Mouse (Mus musculus) heart, embryonic 10.5 days (tissue): ENCODE measurements around the gene Clnk. TPM values are rescaled to one million over a fixed set of nuclear protein-coding genes. Genes with fewer than 3 reads are reported as not detected.
"Not testable (repeated sequence)": the region's sequence is repeated elsewhere in the genome, so short reads cannot be mapped to it uniquely, and the experiment has no call there.

Experiments used
- DNase-seq: peaks from one replicate; pipeline ENCODE4 v3.0.0-alpha.2; 2017; ENCODE audit warnings: low spot score
- H3K27ac ChIP-seq: fragments of 300-500 bp; sonication (generic); 2 replicates; pipeline ENCODE4 v1.5.1; 2016; ENCODE audit warnings: mild to moderate bottlenecking
- H3K27me3 ChIP-seq: fragments of 300-500 bp; sonication (generic); 2 replicates; pipeline ENCODE4 v1.6.1; 2016; ENCODE audit warnings: mild to moderate bottlenecking; ENCODE audit not compliant: poor library complexity, insufficient read depth, severe bottlenecking
- H3K36me3 ChIP-seq: fragments of 300-500 bp; sonication (generic); 2 replicates; pipeline ENCODE4 v1.6.1; 2016; ENCODE audit warnings: mild to moderate bottlenecking, moderate library complexity
- H3K4me1 ChIP-seq: fragments of 300-500 bp; sonication (generic); 2 replicates; pipeline ENCODE4 v1.6.1; 2016; ENCODE audit warnings: mild to moderate bottlenecking
- H3K4me3 ChIP-seq: fragments of 300-500 bp; sonication (generic); 2 replicates; pipeline ENCODE4 v1.5.1; 2016; ENCODE audit warnings: mild to moderate bottlenecking, moderate library complexity
- H3K9me3 ChIP-seq: fragments of 300-500 bp; sonication (generic); 2 replicates; pipeline ENCODE4 v1.6.1; 2016; ENCODE audit warnings: mild to moderate bottlenecking, moderate library complexity
- WGBS: fragments of 180-500 bp; shearing (Covaris S2); methylation state at CpG from one replicate; pipeline ENCODE4 v1.1.7; 2016; 5-methylcytosine and 5-hydroxymethylcytosine counted together
- polyA plus RNA-seq: library from polyadenylated mRNA; unstranded; fragments of >200 nt; fragmentation: Nextera tagmentation; extraction: Ambion mirVana; gene quantifications from 2 replicates; pipeline ENCODE4 v1.2.1, GENCODE M21; 2016

Clnk gene
- polyA plus RNA-seq: not detected in 2 replicates

GRCm38 (mm10) chr5:38876622-38877021 is at the start of gene Clnk:
Clnk (minus strand) TSS chr5:38876812.
- 81% methylated on average over 11 of the region's 11 CpGs for WGBS

GRCm38 (mm10) chr5:38905271-38905670 is 28.7 kb upstream of the Clnk start:
- Histone ChIP-seq H3K36me3 (no peaks in the 10 kb centered on the region), H3K27ac (no peak overlapping the region), H3K27me3 (no peaks in the 10 kb centered on the region), H3K4me3 (no peak overlapping the region), H3K4me1 (no peaks in the 10 kb centered on the region), H3K9me3 (no peaks in the 10 kb centered on the region)
- DNase-seq: no peak
- 55% methylated on average over 3 of the region's 3 CpGs for WGBS

More at GRCm38 (mm10) chr5:38876622-38877021, at the start of gene Clnk:
- peak; percentile 56 for DNase-seq
- no peaks in the 10 kb centered on the region for H3K36me3 ChIP-seq
- no peaks in the 10 kb centered on the region for H3K27me3 ChIP-seq
- no peaks in the 10 kb centered on the region for H3K9me3 ChIP-seq
- no peaks in the 10 kb centered on the region for H3K4me1 ChIP-seq
- no peak within 1 kb of the TSS for H3K27ac ChIP-seq
- no peak within 1 kb of the TSS for H3K4me3 ChIP-seq

- Histone ChIP-seq H3K27ac (no peak overlapping the region), H3K9me3 (no peaks in the 10 kb centered on the region), H3K4me1 (no peaks in the 10 kb centered on the region), H3K36me3 (no peaks in the 10 kb centered on the region), H3K4me3 (no peak overlapping the region), H3K27me3 (no peaks in the 10 kb centered on the region)
- no peak for DNase-seq
- WGBS: 80% methylated on average over 3 of the region's 3 CpGs
Measured at GRCm38 (mm10) chr5:38904528-38905044, 28.0 kb upstream of the Clnk start.

- H3K4me3 ChIP-seq: no peak overlapping the region
- no peak overlapping the region for H3K27ac ChIP-seq
- no peaks in the 10 kb centered on the region for H3K4me1 ChIP-seq
- WGBS: 65% methylated on average over 3 of the region's 3 CpGs
- H3K36me3 ChIP-seq: no peaks in the 10 kb centered on the region
- no peaks in the 10 kb centered on the region for H3K9me3 ChIP-seq
- H3K27me3 ChIP-seq: no peaks in the 10 kb centered on the region
- DNase-seq: no peak
Measured at GRCm38 (mm10) chr5:38902889-38903288, 26.3 kb upstream of the Clnk start.

GRCm38 (mm10) chr5:38899051-38899450 is 22.4 kb upstream of the Clnk start:
- no peaks in the 10 kb centered on the region for H3K4me1 ChIP-seq
- DNase-seq: no peak
- H3K27me3 ChIP-seq: no peaks in the 10 kb centered on the region
- no peaks in the 10 kb centered on the region for H3K36me3 ChIP-seq
- H3K27ac ChIP-seq: no peak overlapping the region
- H3K4me3 ChIP-seq: no peak overlapping the region
- H3K9me3 ChIP-seq: no peaks in the 10 kb centered on the region
- 75% methylated on average over 2 of the region's 2 CpGs for WGBS

GRCm38 (mm10) chr5:38888646-38889045 is 12.0 kb upstream of the Clnk start:
- H3K9me3 ChIP-seq: no peaks in the 10 kb centered on the region
- 86% methylated on average over 1 of the region's 1 CpGs for WGBS
- no peaks in the 10 kb centered on the region for H3K27me3 ChIP-seq

GRCm38 (mm10) chr5:38886623-38887275 is 10.1 kb upstream of the Clnk start:
- Histone ChIP-seq H3K27ac (no peak overlapping the region), H3K36me3 (no peaks in the 10 kb centered on the region), H3K4me3 (no peak overlapping the region), H3K4me1 (no peaks in the 10 kb centered on the region), H3K9me3 (no peaks in the 10 kb centered on the region), H3K27me3 (no peaks in the 10 kb centered on the region)
- no peak for DNase-seq
- WGBS: 82% methylated on average over 2 of the region's 2 CpGs

More at GRCm38 (mm10) chr5:38888646-38889045, 12.0 kb upstream of the Clnk start:
- no peak for DNase-seq
- no peaks in the 10 kb centered on the region for H3K36me3 ChIP-seq
- no peak overlapping the region for H3K4me3 ChIP-seq
- no peak overlapping the region for H3K27ac ChIP-seq
- H3K4me1 ChIP-seq: no peaks in the 10 kb centered on the region

- H3K27me3 ChIP-seq, H3K36me3 ChIP-seq, DNase-seq, H3K9me3 ChIP-seq, H3K4me3 ChIP-seq, H3K27ac ChIP-seq, H3K4me1 ChIP-seq: not testable (repeated sequence)
- 71% methylated on average over 1 of the region's 1 CpGs for WGBS
Measured at GRCm38 (mm10) chr5:38882635-38883034, 6.0 kb upstream of the Clnk start.

GRCm38 (mm10) chr5:38881728-38882620 is 5.4 kb upstream of the Clnk start:
- DNase-seq: no peak
- H3K4me1 ChIP-seq: no peaks in the 10 kb centered on the region
- no peak overlapping the region for H3K4me3 ChIP-seq
- 73% methylated on average over 4 of the region's 4 CpGs for WGBS
- no peak overlapping the region for H3K27ac ChIP-seq
- no peaks in the 10 kb centered on the region for H3K36me3 ChIP-seq
- H3K9me3 ChIP-seq: no peaks in the 10 kb centered on the region
- H3K27me3 ChIP-seq: no peaks in the 10 kb centered on the region

GRCm38 (mm10) chr5:38881416-38881727 is 4.8 kb upstream of the Clnk start:
- Histone ChIP-seq H3K4me1 (no peaks in the 10 kb centered on the region), H3K4me3 (no peak overlapping the region), H3K36me3 (no peaks in the 10 kb centered on the region), H3K27me3 (no peaks in the 10 kb centered on the region), H3K27ac (no peak overlapping the region), H3K9me3 (no peaks in the 10 kb centered on the region)
- no peak for DNase-seq
- 67% methylated on average over 1 of the region's 1 CpGs for WGBS

GRCm38 (mm10) chr5:38879989-38880706 is 3.5 kb upstream of the Clnk start:
- no peaks in the 10 kb centered on the region for H3K27me3 ChIP-seq
- H3K36me3 ChIP-seq: no peaks in the 10 kb centered on the region
- no peak for DNase-seq
- no peak overlapping the region for H3K4me3 ChIP-seq
- H3K9me3 ChIP-seq: no peaks in the 10 kb centered on the region
- 66% methylated on average over 11 of the region's 11 CpGs for WGBS
- no peak overlapping the region for H3K27ac ChIP-seq
- H3K4me1 ChIP-seq: no peaks in the 10 kb centered on the region

GRCm38 (mm10) chr5:38875403-38875802 is 1.2 kb downstream of the Clnk start:
- 71% methylated on average over 3 of the region's 3 CpGs for WGBS
- DNase-seq: peak; percentile 30
- H3K36me3 ChIP-seq: no peaks in the 10 kb centered on the region
- no peaks in the 10 kb centered on the region for H3K9me3 ChIP-seq
- H3K4me1 ChIP-seq: no peaks in the 10 kb centered on the region
- no peak overlapping the region for H3K4me3 ChIP-seq
- no peaks in the 10 kb centered on the region for H3K27me3 ChIP-seq
- H3K27ac ChIP-seq: no peak overlapping the region

- no peak overlapping the region for H3K27ac ChIP-seq
- WGBS: 24% methylated on average over 1 of the region's 1 CpGs
- no peaks in the 10 kb centered on the region for H3K36me3 ChIP-seq
- H3K9me3 ChIP-seq: no peaks in the 10 kb centered on the region
- H3K4me3 ChIP-seq: no peak overlapping the region
- H3K27me3 ChIP-seq: no peaks in the 10 kb centered on the region
- DNase-seq: peak; percentile 28
- no peaks in the 10 kb centered on the region for H3K4me1 ChIP-seq
Measured at GRCm38 (mm10) chr5:38874931-38875330, 1.7 kb downstream of the Clnk start.
